Mouse (Mus musculus) liver, adult 2 months (tissue): ENCODE measurements around the gene Cd248.

Experiments
- CTCF ChIP-seq: fragments of 200-500 bp; IDR thresholded peaks from 2 replicates; pipeline ENCODE4 v1.5.1; 2011; ENCODE audit warnings: low read depth, low read length, control low read depth
- POLR2A ChIP-seq: fragments of 200-500 bp; IDR thresholded peaks from 2 replicates; pipeline ENCODE4 v1.6.1; 2011; ENCODE audit warnings: low read length, control low read depth; ENCODE audit not compliant: insufficient read depth; ENCODE audit errors: extremely low read depth

GRCm38 (mm10) chr19:5108702-5109101 lies 40.8 kb downstream of the Cd248 start:
- no peak for TF ChIP-seq CTCF
- no peak for TF ChIP-seq POLR2A
